Mouse (Mus musculus): ENCODE measurements around the gene Eno2. TPM values are rescaled to one million over a fixed set of nuclear protein-coding genes. Genes with fewer than 3 reads are reported as not detected.

Gene Eno2
- polyA plus RNA-seq, 1 experiment from 2014 or later, result 4.3 TPM

DNA sequence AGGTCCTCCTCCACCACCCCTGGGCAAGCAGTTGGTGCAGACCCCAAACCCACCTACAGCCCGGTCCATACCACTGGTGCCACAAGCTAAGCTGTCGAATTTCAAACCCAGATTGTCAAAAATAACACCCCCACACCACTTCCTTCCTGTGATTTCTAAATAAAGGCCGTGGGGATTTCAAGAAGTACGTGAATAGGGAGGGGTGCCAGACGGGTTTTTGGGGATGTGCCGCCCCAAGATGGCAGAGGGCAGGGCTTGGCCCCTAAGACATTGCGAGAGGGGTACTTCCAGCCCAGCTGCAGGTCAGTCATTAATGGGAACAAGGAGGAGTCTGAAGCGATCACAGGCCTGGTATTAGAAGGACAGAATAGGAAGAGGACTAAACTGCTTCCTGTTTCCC lies 45.9 kb downstream of the Eno2 start:
- Histone ChIP-seq H3K36me3 (ENCODE audit: control insufficient read depth, insufficient read depth, low read length) (no peaks in the 10 kb centered on the region; the same call in 1 of the 2 replicates), H3K27ac (replicated peaks) (no peak overlapping the region), H3K4me3 (ENCODE audit: low read depth, low read length) (no peak overlapping the region), H3K27me3 (ENCODE audit: control insufficient read depth, insufficient read depth, low read length) (no peaks in the 10 kb centered on the region), H3K4me1 (replicated peaks; ENCODE audit: control insufficient read depth, insufficient read depth) (no peaks in the 10 kb centered on the region), H3K9ac (ENCODE audit: low read length) (no peak overlapping the region), H3K4me2 (replicated peaks; ENCODE audit: low read depth) (no peak overlapping the region), H3K9me3 (ENCODE audit: control insufficient read depth, low read length) (no peaks in the 10 kb centered on the region)
- TF ChIP-seq EP300 (optimal IDR thresholded peaks at IDR 0.05) (no peak), CTCF (IDR thresholded peaks at IDR 0.05; ENCODE audit: low read depth) (no peak)
- ATAC-seq (ENCODE audit: low FRiP score, low TSS enrichment) (no peak), DNase-seq (ENCODE audit: low spot score) (no peak)
- 71% methylated on average over 8 of the region's 8 CpGs for WGBS

DNA sequence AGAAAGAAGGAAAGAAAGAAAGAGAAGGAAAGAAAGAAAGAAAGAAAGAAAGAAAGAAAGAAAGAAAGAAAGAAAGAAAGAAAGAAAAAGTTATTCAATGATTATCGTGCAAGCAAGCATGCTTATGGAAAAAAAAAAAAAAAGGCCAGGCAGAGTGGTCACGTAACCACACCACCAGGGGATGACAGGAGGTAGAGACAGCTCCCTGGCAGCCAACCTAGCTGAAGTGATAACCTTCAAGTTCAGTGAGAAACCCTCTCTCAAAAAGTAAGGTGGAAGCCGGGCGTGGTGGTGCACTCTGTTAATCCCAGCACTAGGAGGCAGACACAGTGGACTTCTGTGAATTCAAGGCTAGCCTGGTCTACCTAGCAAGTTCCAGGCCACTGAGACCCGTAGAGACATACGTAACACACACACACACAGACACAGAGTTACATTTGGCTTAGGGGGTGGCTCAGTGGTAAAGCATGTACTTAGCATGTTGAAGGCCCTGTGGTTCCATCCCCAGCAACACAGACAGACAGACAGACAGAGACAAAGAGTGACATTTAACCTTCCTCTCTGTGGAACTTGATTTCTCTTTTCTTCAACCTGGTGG lies 46.5 kb downstream of the Eno2 start:
- Histone ChIP-seq H3K4me3 (ENCODE audit: low read depth, low read length) (no peak overlapping the region), H3K36me3 (ENCODE audit: control insufficient read depth, insufficient read depth, low read length) (no peaks in the 10 kb centered on the region; the same call in 1 of the 2 replicates), H3K4me1 (replicated peaks; ENCODE audit: control insufficient read depth, insufficient read depth) (no peaks in the 10 kb centered on the region), H3K27me3 (ENCODE audit: control insufficient read depth, insufficient read depth, low read length) (no peaks in the 10 kb centered on the region), H3K27ac (replicated peaks) (no peak overlapping the region), H3K4me2 (replicated peaks; ENCODE audit: low read depth) (no peak overlapping the region), H3K9me3 (ENCODE audit: control insufficient read depth, low read length) (no peaks in the 10 kb centered on the region), H3K9ac (ENCODE audit: low read length) (no peak overlapping the region)
- 77% methylated on average over 6 of the region's 6 CpGs for WGBS
- DNase-seq (ENCODE audit: low spot score) (no peak), ATAC-seq (ENCODE audit: low FRiP score, low TSS enrichment) (no peak)
- no peak for TF ChIP-seq EP300 (optimal IDR thresholded peaks at IDR 0.05)
- TF ChIP-seq CTCF (IDR thresholded peaks at IDR 0.05; ENCODE audit: low read depth), result no peak

DNA sequence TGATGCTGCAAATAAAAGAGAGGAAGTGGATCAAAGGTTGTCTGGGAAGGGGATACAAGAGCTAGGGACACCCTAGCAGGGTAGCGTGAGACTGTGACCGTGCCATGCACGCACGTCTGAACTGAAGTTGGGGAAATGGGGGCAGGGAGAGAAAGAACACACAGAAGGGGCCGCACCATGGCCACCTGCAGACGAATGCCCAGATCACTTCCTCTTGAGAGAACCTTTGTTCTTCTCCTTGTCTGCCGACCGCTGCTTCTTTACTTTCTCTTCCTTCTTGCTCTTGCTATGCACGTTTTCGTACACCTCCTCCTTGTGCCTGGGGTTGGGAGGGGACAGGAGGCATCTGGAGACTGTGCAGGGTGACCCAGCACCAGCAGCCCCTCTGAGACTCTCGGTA lies 48.6 kb downstream of the Eno2 start:
- TF ChIP-seq CTCF (IDR thresholded peaks at IDR 0.05; ENCODE audit: low read depth) (no peak), EP300 (optimal IDR thresholded peaks at IDR 0.05) (no peak)
- WGBS, result 38% methylated on average over 11 of the region's 11 CpGs
- Histone ChIP-seq H3K27me3 (ENCODE audit: control insufficient read depth, insufficient read depth, low read length) (no peaks in the 10 kb centered on the region), H3K4me1 (replicated peaks; ENCODE audit: control insufficient read depth, insufficient read depth) (no peaks in the 10 kb centered on the region), H3K9me3 (ENCODE audit: control insufficient read depth, low read length) (no peaks in the 10 kb centered on the region), H3K36me3 (ENCODE audit: control insufficient read depth, insufficient read depth, low read length) (peaks cover 5% of the 10 kb centered on the region; the same call in 1 of the 2 replicates), H3K9ac (ENCODE audit: low read length) (peak overlapping the region; percentile 72; the same call in 1 of the 2 replicates), H3K4me3 (ENCODE audit: low read depth, low read length) (no peak overlapping the region), H3K4me2 (replicated peaks; ENCODE audit: low read depth) (peak overlapping the region; percentile 61; the same call in 1 of the 2 replicates), H3K27ac (replicated peaks) (peak overlapping the region; percentile 95)
- no peak for ATAC-seq (ENCODE audit: low FRiP score, low TSS enrichment)
- DNase-seq (ENCODE audit: low spot score), result no peak

DNA sequence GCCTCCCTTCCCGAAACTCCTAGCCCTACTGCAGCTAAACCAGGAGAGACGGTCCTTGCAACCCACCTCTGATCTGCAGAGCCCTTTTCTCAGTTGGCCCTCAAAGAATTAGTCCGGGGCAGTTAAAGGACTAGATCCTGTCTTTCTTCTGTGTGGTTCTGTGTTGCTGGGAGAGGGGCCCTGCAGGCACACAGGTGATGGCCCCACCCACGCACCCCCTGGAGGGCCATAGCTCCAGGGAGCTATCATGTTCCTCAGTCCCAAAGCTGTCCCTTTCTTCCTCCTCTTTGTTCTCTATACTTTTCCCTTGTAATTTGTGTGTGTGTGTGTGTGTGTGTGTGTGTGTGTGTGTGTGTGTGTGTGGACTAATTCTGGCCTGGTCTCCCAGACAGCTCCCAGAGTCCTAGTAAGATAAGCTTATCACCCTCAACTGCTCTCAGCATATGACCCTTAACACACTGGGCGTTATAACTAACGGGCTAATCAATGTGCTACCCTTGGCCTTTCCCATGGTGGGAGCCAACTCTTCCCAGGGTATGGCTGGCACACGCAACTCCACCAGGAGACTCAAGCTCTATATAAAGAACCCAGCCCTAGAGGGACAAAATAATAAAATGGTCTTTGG lies 50.0 kb downstream of the Eno2 start:
- Histone ChIP-seq H3K4me1 (replicated peaks; ENCODE audit: control insufficient read depth, insufficient read depth) (no peaks in the 10 kb centered on the region), H3K9ac (ENCODE audit: low read length) (peak overlapping the region; percentile 72), H3K9me3 (ENCODE audit: control insufficient read depth, low read length) (no peaks in the 10 kb centered on the region), H3K36me3 (ENCODE audit: control insufficient read depth, insufficient read depth, low read length) (peaks cover 16% of the 10 kb centered on the region), H3K4me3 (ENCODE audit: low read depth, low read length) (peak overlapping the region; percentile 51), H3K27ac (replicated peaks) (peak overlapping the region; percentile 95), H3K27me3 (ENCODE audit: control insufficient read depth, insufficient read depth, low read length) (no peaks in the 10 kb centered on the region), H3K4me2 (replicated peaks; ENCODE audit: low read depth) (peak overlapping the region; percentile 61)
- ATAC-seq (ENCODE audit: low FRiP score, low TSS enrichment) (peak; percentile 34), DNase-seq (ENCODE audit: low spot score) (peak; percentile 75)
- no peak for TF ChIP-seq EP300 (optimal IDR thresholded peaks at IDR 0.05)
- TF ChIP-seq CTCF (IDR thresholded peaks at IDR 0.05; ENCODE audit: low read depth), result peak; percentile 49
- 47% methylated on average over 7 of the region's 7 CpGs for WGBS

DNA sequence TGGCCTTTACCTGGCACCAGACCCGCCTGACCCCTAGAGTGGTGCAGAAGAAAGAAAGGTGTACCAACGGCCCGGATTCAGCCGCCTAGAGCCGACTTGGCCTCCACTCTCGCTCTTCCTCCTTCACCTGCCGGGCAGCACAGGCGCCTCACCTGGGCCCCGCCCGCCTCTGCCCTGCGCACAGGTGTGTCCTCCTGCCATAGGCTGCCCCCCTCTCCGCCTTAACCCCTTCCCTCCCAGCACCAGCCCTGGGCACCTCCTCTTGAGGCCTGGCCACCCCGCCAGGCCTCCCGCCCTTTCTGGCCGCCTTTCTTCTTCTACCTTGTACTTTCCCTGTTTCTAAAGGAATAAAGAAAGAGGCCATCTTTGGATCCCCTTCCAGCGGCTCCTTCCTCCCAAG lies 50.8 kb downstream of the Eno2 start:
- ATAC-seq (ENCODE audit: low FRiP score, low TSS enrichment) (peak; percentile 91), DNase-seq (ENCODE audit: low spot score) (peak; percentile 97)
- Histone ChIP-seq H3K9me3 (ENCODE audit: control insufficient read depth, low read length) (no peaks in the 10 kb centered on the region), H3K4me2 (replicated peaks; ENCODE audit: low read depth) (peak overlapping the region; percentile 61), H3K27ac (replicated peaks) (peak overlapping the region; percentile 95), H3K4me3 (ENCODE audit: low read depth, low read length) (peak overlapping the region; percentile 51), H3K27me3 (ENCODE audit: control insufficient read depth, insufficient read depth, low read length) (no peaks in the 10 kb centered on the region), H3K4me1 (replicated peaks; ENCODE audit: control insufficient read depth, insufficient read depth) (0 out of 2 replicates have a peak, but pooled peaks cover 3% of the 10 kb centered on the region), H3K9ac (ENCODE audit: low read length) (peak overlapping the region; percentile 77), H3K36me3 (ENCODE audit: control insufficient read depth, insufficient read depth, low read length) (peaks cover 16% of the 10 kb centered on the region)
- WGBS, result 53% methylated on average over 14 of the region's 16 CpGs
- TF ChIP-seq EP300 (optimal IDR thresholded peaks at IDR 0.05) (no peak), CTCF (IDR thresholded peaks at IDR 0.05; ENCODE audit: low read depth) (no peak)

DNA sequence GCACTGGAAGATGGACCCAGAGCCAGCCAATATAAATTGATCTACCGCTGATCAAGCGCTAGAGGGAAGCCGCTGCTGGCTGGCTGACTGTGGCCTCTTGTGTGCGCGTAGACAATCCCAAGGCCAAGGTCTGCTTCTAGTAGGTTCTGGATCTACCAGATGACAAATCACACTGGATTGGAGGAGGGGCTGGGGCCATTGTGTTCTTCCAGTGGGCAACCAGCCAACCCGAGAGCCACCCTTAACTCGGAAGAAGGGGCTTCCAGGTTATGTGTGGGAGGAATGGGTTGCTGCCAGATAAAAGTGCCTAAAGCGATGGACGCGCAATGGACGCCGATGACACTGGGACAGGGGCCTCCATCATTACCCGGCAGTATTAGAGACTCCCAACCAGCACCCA lies 51.5 kb downstream of the Eno2 start:
- Histone ChIP-seq H3K4me1 (replicated peaks; ENCODE audit: control insufficient read depth, insufficient read depth) (peaks cover 3% of the 10 kb centered on the region; the same call in 1 of the 2 replicates), H3K4me2 (replicated peaks; ENCODE audit: low read depth) (peak overlapping the region; percentile 55), H3K9me3 (ENCODE audit: control insufficient read depth, low read length) (no peaks in the 10 kb centered on the region), H3K36me3 (ENCODE audit: control insufficient read depth, insufficient read depth, low read length) (peaks cover 16% of the 10 kb centered on the region), H3K9ac (ENCODE audit: low read length) (peak overlapping the region; percentile 77), H3K27ac (replicated peaks) (peak overlapping the region; percentile 95), H3K27me3 (ENCODE audit: control insufficient read depth, insufficient read depth, low read length) (no peaks in the 10 kb centered on the region), H3K4me3 (ENCODE audit: low read depth, low read length) (peak overlapping the region; percentile 51)
- 47% methylated on average over 13 of the region's 13 CpGs for WGBS
- ATAC-seq (ENCODE audit: low FRiP score, low TSS enrichment), result no peak
- peak; percentile 60 for DNase-seq (ENCODE audit: low spot score)
- TF ChIP-seq CTCF (IDR thresholded peaks at IDR 0.05; ENCODE audit: low read depth), result no peak
- TF ChIP-seq EP300 (optimal IDR thresholded peaks at IDR 0.05), result no peak

Measured in stomach, postnatal 0 days (tissue).